Mouse (Mus musculus): Measurements from ENCODE around the gene Vps33b. TPM values are rescaled to one million over a fixed set of nuclear protein-coding genes. Genes with fewer than 3 reads are reported as not detected.
"Not testable (repeated sequence)": the region's sequence is repeated elsewhere in the genome, so short reads cannot be mapped to it uniquely, and the experiment has no call there.

The Vps33b gene
- polyA plus RNA-seq, 1 experiment from 2014 or later, result 17.2 TPM

DNA sequence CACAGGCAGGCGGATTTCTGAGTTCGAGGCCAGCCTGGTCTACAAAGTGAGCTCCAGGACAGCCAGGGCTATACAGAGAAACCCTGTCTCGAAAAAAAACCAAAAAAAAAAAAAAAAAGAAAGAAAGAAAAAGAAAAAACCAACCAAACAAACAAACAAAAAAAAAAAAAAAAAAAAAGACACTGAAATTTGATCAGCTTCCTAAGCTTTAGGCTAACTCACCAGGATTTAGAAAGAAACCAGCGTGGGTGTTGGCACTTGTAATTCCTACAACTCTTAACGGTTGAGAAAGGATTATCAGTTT, 55.3 kb downstream of the Vps33b start:
- ATAC-seq; H3K9ac ChIP-seq; H3K9me3 ChIP-seq (replicated peaks); H3K4me3 ChIP-seq; H3K27me3 ChIP-seq: not testable (repeated sequence)
- H3K27ac ChIP-seq, result peak overlapping the region; percentile 84
- peak overlapping the region; percentile 70 for H3K4me2 ChIP-seq
- peaks cover 24% of the 10 kb centered on the region for H3K4me1 ChIP-seq
- peaks cover 63% of the 10 kb centered on the region for H3K36me3 ChIP-seq (ENCODE audit: poor library complexity, severe bottlenecking)
- 55% methylated on average over 5 of the region's 5 CpGs for WGBS

DNA sequence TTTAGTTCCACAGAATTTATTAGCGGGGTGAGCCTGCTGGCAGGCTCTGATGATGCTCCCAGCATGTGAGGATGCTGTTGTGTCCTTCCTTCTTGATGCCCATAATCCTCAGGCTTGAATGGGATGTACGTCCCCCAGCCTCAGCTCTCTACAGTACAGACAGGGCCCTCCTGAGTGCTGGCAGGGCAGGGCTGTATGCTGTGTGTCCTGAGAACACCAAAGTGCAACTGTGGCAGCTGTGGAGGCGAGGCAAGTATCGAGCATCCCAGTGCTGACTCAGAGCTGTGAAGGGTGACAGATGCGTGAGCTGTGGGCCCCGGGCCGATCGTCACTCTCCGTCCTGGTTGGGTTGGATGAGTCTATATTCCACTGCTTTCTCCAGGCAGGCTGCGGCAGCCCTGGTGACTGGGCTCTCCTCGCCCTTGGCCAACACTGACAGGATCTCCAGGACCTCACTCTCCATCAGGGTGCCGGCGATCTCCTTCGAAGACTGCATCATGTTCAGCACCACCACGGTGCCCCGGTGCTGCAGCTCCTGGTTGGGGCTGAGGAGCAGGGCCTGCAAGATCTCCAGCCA, 55.9 kb downstream of the Vps33b start:
- no peaks in the 10 kb centered on the region for H3K9me3 ChIP-seq (replicated peaks)
- WGBS, result 98% methylated on average over 16 of the region's 16 CpGs
- H3K4me3 ChIP-seq, result no peak overlapping the region
- H3K36me3 ChIP-seq (ENCODE audit: poor library complexity, severe bottlenecking), result peaks cover 63% of the 10 kb centered on the region
- no peaks in the 10 kb centered on the region for H3K27me3 ChIP-seq
- peak overlapping the region; percentile 19; the same call in 1 of the 2 replicates for H3K27ac ChIP-seq
- no peak overlapping the region for H3K9ac ChIP-seq
- no peak for ATAC-seq
- H3K4me2 ChIP-seq, result no peak overlapping the region
- peaks cover 24% of the 10 kb centered on the region for H3K4me1 ChIP-seq

GRCm38 (mm10) chr7:80326076-80326475, 56.6 kb downstream of the Vps33b start:
- Histone ChIP-seq H3K4me3 (no peak overlapping the region), H3K4me2 (no peak overlapping the region), H3K9ac (no peak overlapping the region), H3K9me3 (replicated peaks) (no peaks in the 10 kb centered on the region), H3K4me1 (peaks cover 24% of the 10 kb centered on the region), H3K27ac (no peak overlapping the region), H3K27me3 (no peaks in the 10 kb centered on the region), H3K36me3 (ENCODE audit: poor library complexity, severe bottlenecking) (peaks cover 63% of the 10 kb centered on the region)
- WGBS, result 97% methylated on average over 19 of the region's 19 CpGs
- ATAC-seq, result no peak

- no peak overlapping the region for H3K9ac ChIP-seq
- WGBS, result 93% methylated on average over 8 of the region's 8 CpGs
- peaks cover 100% of the 10 kb centered on the region for H3K36me3 ChIP-seq (ENCODE audit: poor library complexity, severe bottlenecking)
- no peak overlapping the region for H3K27ac ChIP-seq
- no peak for ATAC-seq
- no peaks in the 10 kb centered on the region for H3K9me3 ChIP-seq (replicated peaks)
- H3K4me3 ChIP-seq, result no peak overlapping the region
- H3K4me2 ChIP-seq, result no peak overlapping the region
- H3K4me1 ChIP-seq, result 0 out of 2 replicates have a peak, but pooled peaks cover under 1% of the 10 kb centered on the region
- H3K27me3 ChIP-seq, result no peaks in the 10 kb centered on the region
Measured at GRCm38 (mm10) chr7:80330278-80330677, 60.8 kb downstream of the Vps33b start.

- H3K4me1 ChIP-seq, result no peaks in the 10 kb centered on the region
- ATAC-seq, result no peak
Measured at GRCm38 (mm10) chr7:80331433-80331832, 62.0 kb downstream of the Vps33b start.

DNA sequence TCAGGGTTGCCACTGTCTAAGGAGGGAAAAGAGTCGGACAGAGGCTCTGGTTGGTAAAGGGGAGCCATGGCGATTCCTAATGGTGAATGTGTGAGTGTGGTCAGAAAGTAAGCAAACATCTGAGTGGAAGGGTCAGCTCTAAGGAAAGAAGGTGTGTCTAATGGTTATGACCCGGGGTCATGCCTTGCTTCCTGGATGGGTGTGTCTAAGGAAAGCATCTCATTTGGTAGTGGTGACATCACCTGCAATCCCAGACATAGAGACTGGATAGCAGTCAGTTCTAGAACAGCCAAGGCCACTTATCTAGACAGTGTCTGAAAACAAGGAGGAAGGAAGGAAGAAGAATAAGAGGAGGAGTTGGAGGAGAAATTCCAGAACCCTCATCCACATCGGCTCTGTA, 65.4 kb downstream of the Vps33b start:
- no peak overlapping the region for H3K4me3 ChIP-seq
- H3K27ac ChIP-seq, result no peak overlapping the region
- H3K27me3 ChIP-seq, result no peaks in the 10 kb centered on the region
- peaks cover 75% of the 10 kb centered on the region for H3K36me3 ChIP-seq (ENCODE audit: poor library complexity, severe bottlenecking)
- no peak overlapping the region for H3K4me2 ChIP-seq
- H3K9me3 ChIP-seq (replicated peaks), result no peaks in the 10 kb centered on the region
- H3K4me1 ChIP-seq, result peaks cover 20% of the 10 kb centered on the region
- 93% methylated on average over 4 of the region's 4 CpGs for WGBS
- H3K9ac ChIP-seq, result no peak overlapping the region
- ATAC-seq, result no peak

More at GRCm38 (mm10) chr7:80331433-80331832, 62.0 kb downstream of the Vps33b start:
- no peak overlapping the region for H3K4me3 ChIP-seq
- peaks cover 100% of the 10 kb centered on the region for H3K36me3 ChIP-seq (ENCODE audit: poor library complexity, severe bottlenecking)
- H3K9ac ChIP-seq, result no peak overlapping the region
- 97% methylated on average over 19 of the region's 19 CpGs for WGBS
- no peaks in the 10 kb centered on the region for H3K27me3 ChIP-seq
- H3K27ac ChIP-seq, result no peak overlapping the region
- no peaks in the 10 kb centered on the region for H3K9me3 ChIP-seq (replicated peaks)
- H3K4me2 ChIP-seq, result no peak overlapping the region

GRCm38 (mm10) chr7:80336932-80337331, 67.5 kb downstream of the Vps33b start:
- no peak overlapping the region for H3K9ac ChIP-seq
- ATAC-seq, result no peak
- no peak overlapping the region for H3K27ac ChIP-seq
- peaks cover 54% of the 10 kb centered on the region for H3K36me3 ChIP-seq (ENCODE audit: poor library complexity, severe bottlenecking)
- peaks cover 35% of the 10 kb centered on the region for H3K4me1 ChIP-seq
- H3K4me2 ChIP-seq, result no peak overlapping the region
- H3K9me3 ChIP-seq (replicated peaks), result no peaks in the 10 kb centered on the region
- 95% methylated on average over 3 of the region's 3 CpGs for WGBS
- no peaks in the 10 kb centered on the region for H3K27me3 ChIP-seq
- no peak overlapping the region for H3K4me3 ChIP-seq

GRCm38 (mm10) chr7:80339371-80339770, 69.9 kb downstream of the Vps33b start:
- Histone ChIP-seq H3K4me2 (peak overlapping the region; percentile 90), H3K36me3 (ENCODE audit: poor library complexity, severe bottlenecking) (peaks cover 30% of the 10 kb centered on the region), H3K9ac (peak overlapping the region; percentile 87), H3K27me3 (no peaks in the 10 kb centered on the region), H3K27ac (peak overlapping the region; percentile 40; the same call in 1 of the 2 replicates), H3K4me3 (peak overlapping the region; percentile 61), H3K9me3 (replicated peaks) (no peaks in the 10 kb centered on the region), H3K4me1 (peaks cover 50% of the 10 kb centered on the region)
- no peak for ATAC-seq
- WGBS, result 7% methylated on average over 17 of the region's 17 CpGs

- WGBS, result under 1% methylated on average over 45 of the region's 45 CpGs
- H3K4me1 ChIP-seq, result peaks cover 50% of the 10 kb centered on the region
- ATAC-seq, result peak; percentile 98
Measured at GRCm38 (mm10) chr7:80339793-80340628, 70.6 kb downstream of the Vps33b start.

DNA sequence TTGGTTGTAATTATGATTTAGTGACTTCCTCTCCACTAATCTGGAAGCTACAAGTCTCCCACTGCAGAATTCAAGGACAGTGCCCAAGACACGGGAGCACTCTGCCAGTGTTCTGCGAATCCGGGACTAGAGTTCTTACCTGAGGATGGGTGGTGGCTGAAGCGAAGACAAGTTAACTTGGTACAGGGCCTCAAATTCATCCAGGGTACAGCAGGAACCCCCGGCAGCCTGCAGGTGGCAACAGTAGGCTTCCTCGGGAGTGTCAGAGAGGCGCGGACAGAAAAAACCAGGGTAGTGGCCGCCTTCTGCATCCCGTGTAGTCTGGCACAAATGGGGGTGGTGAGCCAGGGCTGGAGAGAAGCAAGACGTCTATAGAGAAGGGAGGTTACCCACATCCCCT, 71.3 kb downstream of the Vps33b start, which contains the start of gene Unc45a:
Gene Unc45a, minus strand, starts transcription at position 213 of the 400 bp plus-strand sequence.
- H3K4me2 ChIP-seq, result peak within 1 kb of the TSS; percentile 90
- H3K36me3 ChIP-seq (ENCODE audit: poor library complexity, severe bottlenecking), result peaks cover 20% of the 10 kb centered on the region
- H3K9ac ChIP-seq, result peak within 1 kb of the TSS; percentile 87
- H3K4me1 ChIP-seq, result peaks cover 50% of the 10 kb centered on the region
- no peaks in the 10 kb centered on the region for H3K9me3 ChIP-seq (replicated peaks)
- peak; percentile 40 for ATAC-seq
- H3K27ac ChIP-seq, result peak within 1 kb of the TSS; percentile 88
- peak within 1 kb of the TSS; percentile 61 for H3K4me3 ChIP-seq
- no peaks in the 10 kb centered on the region for H3K27me3 ChIP-seq
- WGBS, result 2% methylated on average over 11 of the region's 11 CpGs

More at GRCm38 (mm10) chr7:80339793-80340628, 70.6 kb downstream of the Vps33b start:
- H3K4me2 ChIP-seq, result peak overlapping the region; percentile 90
- H3K9me3 ChIP-seq (replicated peaks), result no peaks in the 10 kb centered on the region
- H3K27me3 ChIP-seq, result no peaks in the 10 kb centered on the region
- peaks cover 24% of the 10 kb centered on the region for H3K36me3 ChIP-seq (ENCODE audit: poor library complexity, severe bottlenecking)
- peak overlapping the region; percentile 87 for H3K9ac ChIP-seq
- peak overlapping the region; percentile 61 for H3K4me3 ChIP-seq
- H3K27ac ChIP-seq, result peak overlapping the region; percentile 88
